Mouse (Mus musculus): ENCODE data around the gene Cx3cl1. TPM values are rescaled to one million over a fixed set of nuclear protein-coding genes. Genes with fewer than 3 reads are reported as not detected.

The Cx3cl1 gene
- total RNA-seq, 1 experiment: 5.3 TPM

DNA sequence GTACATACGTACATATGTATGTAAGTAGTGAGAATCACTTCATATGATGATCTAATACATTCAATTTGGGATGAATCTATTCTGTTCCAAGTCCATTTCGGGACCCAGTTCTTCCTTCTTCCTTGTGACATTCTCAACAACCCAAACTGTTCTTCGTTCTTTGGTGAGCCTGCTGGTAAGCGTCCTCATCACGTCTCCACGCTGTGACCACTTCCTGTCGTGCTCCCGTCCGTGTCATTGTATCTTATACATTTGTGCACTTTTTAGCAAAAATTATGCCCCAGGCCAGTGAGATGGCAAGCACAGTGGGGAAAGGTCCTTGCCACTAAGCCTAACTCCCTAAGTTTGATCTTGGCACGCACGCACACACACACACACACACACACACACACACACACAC is 46.1 kb downstream of the Cx3cl1 start:
- no peaks in the 10 kb centered on the region for H3K9me3 ChIP-seq (ENCODE audit: control insufficient read depth, insufficient read depth, low read depth, low read length)
- no peak overlapping the region for H3K27ac ChIP-seq (ENCODE audit: insufficient read depth, low read depth, low read length, poor library complexity, severe bottlenecking)

DNA sequence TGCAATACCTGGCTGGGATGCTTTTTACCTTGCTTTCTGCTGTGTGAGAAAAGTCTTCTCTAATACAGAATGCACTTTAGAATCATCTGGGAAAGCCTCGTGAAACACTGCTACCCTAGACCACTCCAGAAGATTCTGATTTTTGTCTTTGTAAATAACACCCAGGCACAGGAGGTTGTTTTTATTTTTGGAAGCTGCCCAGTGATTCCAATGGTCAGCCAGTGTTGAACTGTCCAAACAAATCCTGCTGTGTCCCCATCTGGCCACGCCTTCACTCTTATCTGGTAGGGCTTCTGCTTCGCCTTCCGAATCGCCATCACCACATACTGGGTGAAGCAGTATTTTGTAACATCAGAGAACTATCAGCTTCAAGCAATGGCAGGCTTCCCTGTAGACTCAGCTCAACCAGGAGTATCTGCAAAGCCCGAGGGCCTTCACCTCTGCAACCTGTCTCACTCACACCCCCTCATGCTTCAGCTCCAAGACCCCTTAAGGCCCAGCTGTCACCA is 47.9 kb downstream of the Cx3cl1 start:
- Histone ChIP-seq H3K4me3 (ENCODE audit: insufficient read depth in 1 of 2, low read depth in 1 of 2, low read length in 2 of 2, poor library complexity in 1 of 2, severe bottlenecking in 1 of 2) (no peak overlapping the region), H3K9ac (ENCODE audit: insufficient read depth, low read depth, low read length, poor library complexity, severe bottlenecking) (no peak overlapping the region), H3K9me3 (ENCODE audit: control insufficient read depth, insufficient read depth, low read depth, low read length) (no peaks in the 10 kb centered on the region), H3K27ac (ENCODE audit: insufficient read depth, low read depth, low read length, poor library complexity, severe bottlenecking) (no peak overlapping the region), H3K4me1 (ENCODE audit: control insufficient read depth in 2 of 2, insufficient read depth in 2 of 2, low read length in 2 of 2, poor library complexity in 1 of 2) (peaks cover 0 to 10% of the 10 kb centered on the region in 2 experiments; a peak in 1 of 4 replicates), H3K36me3 (ENCODE audit: control insufficient read depth, insufficient read depth, low read length, poor library complexity, severe bottlenecking) (peaks cover 33% of the 10 kb centered on the region)
- TF ChIP-seq ZC3H11A (IDR thresholded peaks at IDR 0.05; ENCODE audit: borderline replicate concordance, low read depth, low read length): no peak
- no peak for TF ChIP-seq ZNF384 (IDR thresholded peaks at IDR 0.05; ENCODE audit: low read depth, low read length)
- no peak for TF ChIP-seq HCFC1 (IDR thresholded peaks at IDR 0.05; ENCODE audit: borderline replicate concordance, insufficient read depth, low read length)
- TF ChIP-seq MAFK (IDR thresholded peaks at IDR 0.05; ENCODE audit: insufficient read depth, low read depth, low read length): no peak
- no peak for TF ChIP-seq CHD2 (IDR thresholded peaks at IDR 0.05; ENCODE audit: low read depth, low read length)
- no peak for DNase-seq (ENCODE audit: low read depth, low spot score)
- in situ Hi-C loops (cut with MboI; ENCODE audit: low sequenced_read_pairs in 2 of 2, unreplicated experiment in 2 of 2): no loop called here

More for the DNA sequence above, 46.1 kb downstream of the Cx3cl1 start:
- TF ChIP-seq HCFC1 (IDR thresholded peaks at IDR 0.05; ENCODE audit: borderline replicate concordance, insufficient read depth, low read length) (no peak), ZC3H11A (IDR thresholded peaks at IDR 0.05; ENCODE audit: borderline replicate concordance, low read depth, low read length) (no peak), ZNF384 (IDR thresholded peaks at IDR 0.05; ENCODE audit: low read depth, low read length) (no peak), MAFK (IDR thresholded peaks at IDR 0.05; ENCODE audit: insufficient read depth, low read depth, low read length) (no peak), CHD2 (IDR thresholded peaks at IDR 0.05; ENCODE audit: low read depth, low read length) (no peak)
- in situ Hi-C loops (cut with MboI; ENCODE audit: low sequenced_read_pairs in 2 of 2, unreplicated experiment in 2 of 2): no loop called here
- Histone ChIP-seq H3K36me3 (ENCODE audit: control insufficient read depth, insufficient read depth, low read length, poor library complexity, severe bottlenecking) (peaks cover 19% of the 10 kb centered on the region), H3K9ac (ENCODE audit: insufficient read depth, low read depth, low read length, poor library complexity, severe bottlenecking) (no peak overlapping the region), H3K4me3 (ENCODE audit: insufficient read depth in 1 of 2, low read depth in 1 of 2, low read length in 2 of 2, poor library complexity in 1 of 2, severe bottlenecking in 1 of 2) (no peak overlapping the region), H3K4me1 (ENCODE audit: control insufficient read depth in 2 of 2, insufficient read depth in 2 of 2, low read length in 2 of 2, poor library complexity in 1 of 2) (peaks cover 0 to 5% of the 10 kb centered on the region in 2 experiments; a peak in 1 of 4 replicates)
- no peak for DNase-seq (ENCODE audit: low read depth, low spot score)

DNA sequence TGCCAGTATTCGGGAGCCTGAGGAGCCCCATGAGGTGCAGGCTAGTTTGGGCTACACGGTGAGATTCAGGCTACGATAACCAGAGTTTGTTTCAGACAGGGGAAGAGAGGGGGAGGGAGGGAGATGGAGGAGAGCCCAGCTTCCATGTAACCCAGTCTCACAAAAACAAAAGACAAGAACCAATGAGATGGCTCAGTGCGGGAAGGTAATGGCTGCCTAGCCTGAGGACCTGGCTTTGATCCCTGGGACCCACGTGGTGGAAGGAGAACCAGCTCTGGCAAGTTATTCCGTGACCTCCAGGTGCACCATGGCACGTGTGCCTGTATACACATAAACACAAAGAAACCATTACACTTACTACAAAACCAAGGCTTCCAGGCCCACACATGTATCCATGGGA is 48.7 kb downstream of the Cx3cl1 start:
- H3K4me1 ChIP-seq (ENCODE audit: control insufficient read depth in 2 of 2, insufficient read depth in 2 of 2, low read length in 2 of 2, poor library complexity in 1 of 2): peaks cover 0 to 10% of the 10 kb centered on the region in 2 experiments; a peak in 1 of 4 replicates
- TF ChIP-seq ZNF384 (IDR thresholded peaks at IDR 0.05; ENCODE audit: low read depth, low read length) (no peak), ZC3H11A (IDR thresholded peaks at IDR 0.05; ENCODE audit: borderline replicate concordance, low read depth, low read length) (no peak), MAFK (IDR thresholded peaks at IDR 0.05; ENCODE audit: insufficient read depth, low read depth, low read length) (no peak), HCFC1 (IDR thresholded peaks at IDR 0.05; ENCODE audit: borderline replicate concordance, insufficient read depth, low read length) (no peak), CHD2 (IDR thresholded peaks at IDR 0.05; ENCODE audit: low read depth, low read length) (no peak)
- H3K27ac ChIP-seq (ENCODE audit: insufficient read depth, low read depth, low read length, poor library complexity, severe bottlenecking): no peak overlapping the region
- H3K36me3 ChIP-seq (ENCODE audit: control insufficient read depth, insufficient read depth, low read length, poor library complexity, severe bottlenecking): peaks cover 40% of the 10 kb centered on the region
- in situ Hi-C loops (cut with MboI; ENCODE audit: low sequenced_read_pairs in 2 of 2, unreplicated experiment in 2 of 2): no loop called here
- H3K4me3 ChIP-seq (ENCODE audit: insufficient read depth in 1 of 2, low read depth in 1 of 2, low read length in 2 of 2, poor library complexity in 1 of 2, severe bottlenecking in 1 of 2): no peak overlapping the region
- DNase-seq (ENCODE audit: low read depth, low spot score): no peak
- no peaks in the 10 kb centered on the region for H3K9me3 ChIP-seq (ENCODE audit: control insufficient read depth, insufficient read depth, low read depth, low read length)
- no peak overlapping the region for H3K9ac ChIP-seq (ENCODE audit: insufficient read depth, low read depth, low read length, poor library complexity, severe bottlenecking)

DNA sequence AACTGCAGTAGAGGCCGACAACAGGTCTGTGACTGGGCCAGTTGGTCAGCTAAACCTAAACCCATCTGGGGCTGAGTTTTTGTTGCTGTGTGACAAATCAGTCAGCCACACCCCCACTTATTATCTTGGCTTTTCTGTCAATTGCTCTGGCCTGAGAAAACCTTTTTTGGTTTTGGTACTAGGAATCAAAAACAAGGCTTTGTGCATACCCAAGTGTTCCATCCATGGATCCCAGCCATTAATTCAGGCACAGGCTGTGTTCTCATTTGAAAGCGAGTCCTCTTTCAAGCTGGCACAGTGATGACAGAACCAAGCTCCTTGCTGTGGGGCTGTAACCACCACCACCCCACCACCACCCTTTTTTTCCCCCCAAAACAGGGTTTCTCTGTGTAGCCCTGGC is 49.6 kb downstream of the Cx3cl1 start:
- H3K4me3 ChIP-seq (ENCODE audit: insufficient read depth in 1 of 2, low read depth in 1 of 2, low read length in 2 of 2, poor library complexity in 1 of 2, severe bottlenecking in 1 of 2): no peak overlapping the region
- no peak overlapping the region for H3K9ac ChIP-seq (ENCODE audit: insufficient read depth, low read depth, low read length, poor library complexity, severe bottlenecking)
- H3K36me3 ChIP-seq (ENCODE audit: control insufficient read depth, insufficient read depth, low read length, poor library complexity, severe bottlenecking): peaks cover 42% of the 10 kb centered on the region
- H3K4me1 ChIP-seq (ENCODE audit: control insufficient read depth in 2 of 2, insufficient read depth in 2 of 2, low read length in 2 of 2, poor library complexity in 1 of 2): peaks cover 0 to 10% of the 10 kb centered on the region in 2 experiments; a peak in 1 of 4 replicates
- DNase-seq (ENCODE audit: low read depth, low spot score): no peak
- H3K27ac ChIP-seq (ENCODE audit: insufficient read depth, low read depth, low read length, poor library complexity, severe bottlenecking): no peak overlapping the region
- no peaks in the 10 kb centered on the region for H3K9me3 ChIP-seq (ENCODE audit: control insufficient read depth, insufficient read depth, low read depth, low read length)
- TF ChIP-seq ZNF384 (IDR thresholded peaks at IDR 0.05; ENCODE audit: low read depth, low read length) (no peak), ZC3H11A (IDR thresholded peaks at IDR 0.05; ENCODE audit: borderline replicate concordance, low read depth, low read length) (no peak), MAFK (IDR thresholded peaks at IDR 0.05; ENCODE audit: insufficient read depth, low read depth, low read length) (no peak), CHD2 (IDR thresholded peaks at IDR 0.05; ENCODE audit: low read depth, low read length) (no peak), HCFC1 (IDR thresholded peaks at IDR 0.05; ENCODE audit: borderline replicate concordance, insufficient read depth, low read length) (no peak)
- in situ Hi-C loops (cut with MboI; ENCODE audit: low sequenced_read_pairs in 2 of 2, unreplicated experiment in 2 of 2): no loop called here

Data from ES-E14 (cell line).